Comparison of ENCODE assay signal across 27 mouse cellular contexts in genomic region chr6:111161037-111161436, GRCm38 (mm10).
"Had no signal": no experiment of that assay in that cellular context is flagged by ENCODE, and none has a peak within 500 bp of the region (broad histone marks: within the 10 kb centered on the region; RNA-seq: fewer than 3 reads in every experiment).

No protein-coding gene starts in this region.

- H3K27ac ChIP-seq: heart, adult 2 months; heart, embryonic 10.5 days; hindbrain, embryonic 10.5 days; hindbrain, embryonic 12.5 days; hindbrain, embryonic 14.5 days; intestine, embryonic 15.5 days; left cerebral cortex, adult 2 months; limb, embryonic 13.5 days; limb, embryonic 15.5 days; liver, embryonic 12.5 days; liver, embryonic 14.5 days had no signal

- ATAC-seq: hindbrain, embryonic 16.5 days; inflammation-experienced regulatory T-cells, adult 6 months; intestine, embryonic 15.5 days; intestine, postnatal 0 days; liver, embryonic 12.5 days had no signal

- DNase-seq: gastrocnemius, postnatal 14 days; gastrocnemius, postnatal 36 days; heart, adult 11 months; heart, adult 2 months; heart, postnatal 10 days; heart, postnatal 4 days; kidney, adult 18-20 months; kidney, adult 8-10 months; kidney, postnatal 10 days; kidney, postnatal 25 days; kidney, postnatal 4 days; layer of hippocampus, adult 9-11 months; left cerebral cortex, postnatal 4 days had no signal

- H3K4me3 ChIP-seq: heart, adult 2 months; heart, embryonic 10.5 days; heart, embryonic 12.5 days; hindbrain, embryonic 10.5 days; hindbrain, embryonic 12.5 days; intestine, embryonic 15.5 days; left cerebral cortex, adult 2 months; limb, embryonic 13.5 days; limb, embryonic 15.5 days; liver, embryonic 12.5 days had no signal
